Mouse (Mus musculus) embryo, embryonic 9.5 days (tissue): ENCODE measurements around the gene Zdhhc3.

Experiments used
- DNase-seq: peaks from one replicate; pipeline ENCODE4 v3.0.0-alpha.2; 2017; ENCODE audit errors: extremely low spot score

The Zdhhc3 gene

DNA sequence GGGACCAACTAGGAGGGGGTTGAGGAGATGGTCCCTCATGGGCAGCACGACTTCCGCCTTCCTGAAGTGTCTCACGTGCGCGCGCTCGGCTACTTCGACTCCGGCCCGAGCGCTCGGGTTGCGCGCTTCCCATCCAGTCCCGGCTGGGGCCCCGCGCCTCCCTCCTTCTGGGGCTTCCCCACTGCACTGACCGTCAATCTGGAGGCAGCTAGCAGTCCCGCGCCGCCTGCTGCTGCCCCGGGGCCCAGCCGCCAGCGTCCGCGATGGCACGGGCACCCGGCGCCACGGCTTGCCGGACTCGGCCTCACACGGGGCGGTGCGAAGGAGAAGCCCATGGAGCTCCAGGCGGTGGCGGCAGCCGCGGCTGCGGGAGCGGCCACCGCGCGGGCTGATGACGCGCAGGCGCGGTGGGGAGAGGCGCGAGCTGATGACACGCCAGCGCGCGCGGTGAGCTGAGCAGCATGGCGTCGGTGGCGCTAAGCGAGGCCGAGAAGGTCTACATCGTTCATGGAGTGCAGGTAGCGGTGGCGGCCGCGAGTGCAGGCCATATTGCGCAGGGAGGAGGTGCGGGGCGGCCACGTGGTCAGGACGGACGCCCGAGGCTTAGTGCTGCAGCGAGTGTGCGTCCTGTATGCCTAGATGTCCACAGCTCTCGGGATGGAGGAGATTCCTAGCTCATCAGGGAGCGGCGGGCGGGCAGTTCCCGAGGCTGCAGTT lies at the start of gene Zdhhc3, which contains the start of gene Exosc7:
Gene Zdhhc3 (minus strand): TSS at position 401 of the 717 bp plus-strand sequence.
Gene Exosc7 (plus strand): TSS at position 411 of the 717 bp plus-strand sequence.
- peak; percentile 90 for DNase-seq

DNA sequence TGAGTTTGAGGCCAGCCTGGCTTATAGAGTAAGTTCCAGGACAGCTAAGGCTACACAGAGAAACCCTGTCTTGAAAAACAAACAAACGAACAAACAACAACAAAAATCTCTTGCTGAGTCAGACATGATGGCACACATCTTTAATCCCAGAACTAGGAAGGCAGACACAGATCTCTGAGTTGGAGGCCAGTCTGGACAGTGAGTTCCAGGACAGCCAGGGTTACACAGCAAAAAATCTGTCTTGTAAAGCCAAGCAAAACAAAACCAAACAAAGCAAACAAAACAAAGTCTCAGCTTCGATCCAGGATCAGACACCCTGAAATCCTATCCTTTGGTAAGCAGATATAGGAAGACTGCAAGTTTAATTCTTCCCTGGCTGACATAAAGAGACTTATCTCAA lies 48.8 kb upstream of the Zdhhc3 start:
- DNase-seq = no peak

- DNase-seq = peak; percentile 47
Measured at GRCm38 (mm10) chr9:123159330-123159729, 46.3 kb upstream of the Zdhhc3 start.

DNA sequence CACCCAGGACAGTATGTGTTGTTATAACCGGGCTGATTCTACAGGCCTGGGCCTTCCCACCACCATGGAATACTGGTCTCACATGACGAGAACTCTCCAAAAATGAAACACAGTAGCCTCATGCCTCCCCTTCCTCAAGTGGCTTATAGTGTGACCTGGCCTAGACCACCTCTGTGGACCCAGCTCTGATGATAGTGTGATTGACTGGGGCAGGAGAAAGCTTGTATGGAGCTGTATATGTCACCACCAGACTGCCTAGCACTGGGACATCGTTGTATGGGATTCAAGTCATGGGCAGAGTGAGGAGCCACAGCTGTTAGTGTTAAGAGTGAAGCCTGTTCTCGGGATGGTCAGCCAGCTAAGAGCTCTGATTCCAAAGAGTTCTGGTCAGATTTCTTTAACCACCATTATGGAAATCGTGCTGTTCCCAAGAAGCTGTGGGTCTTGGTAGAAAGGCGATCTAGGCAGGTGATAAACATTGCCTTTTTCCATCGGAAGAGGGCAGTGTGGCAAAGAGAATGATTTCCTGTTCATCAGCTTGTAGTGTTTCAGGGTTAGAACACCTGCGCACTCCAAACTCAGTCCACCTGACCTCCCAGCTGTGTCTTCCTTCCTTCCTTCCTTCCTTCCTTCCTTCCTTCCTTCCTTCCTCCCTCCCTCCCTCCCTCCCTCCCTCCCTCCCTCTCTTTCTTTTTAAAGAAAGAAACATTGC lies 45.3 kb upstream of the Zdhhc3 start:
- peak; percentile 28 for DNase-seq

DNA sequence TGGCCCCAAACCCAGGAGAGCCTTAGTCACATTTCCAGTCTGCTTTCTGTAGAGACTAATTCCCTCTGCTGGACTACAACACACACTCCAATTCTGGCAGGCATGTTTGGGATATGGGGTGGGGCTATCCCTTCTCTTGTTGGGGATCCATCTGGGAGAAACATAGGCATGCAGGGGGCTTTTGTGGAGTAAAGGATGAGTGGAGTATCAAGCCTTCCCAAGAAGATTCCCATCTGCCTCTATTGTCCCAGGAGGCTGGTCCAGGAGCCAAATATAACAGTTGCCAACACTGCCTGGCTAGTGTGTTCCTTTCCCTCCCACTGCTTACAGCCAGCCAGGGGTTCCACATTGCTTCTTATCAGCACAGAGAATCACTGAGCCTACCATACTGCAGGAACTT lies 44.7 kb upstream of the Zdhhc3 start:
- no peak for DNase-seq

- peak; percentile 40 for DNase-seq
Measured at GRCm38 (mm10) chr9:123156910-123157361, 43.9 kb upstream of the Zdhhc3 start.

DNA sequence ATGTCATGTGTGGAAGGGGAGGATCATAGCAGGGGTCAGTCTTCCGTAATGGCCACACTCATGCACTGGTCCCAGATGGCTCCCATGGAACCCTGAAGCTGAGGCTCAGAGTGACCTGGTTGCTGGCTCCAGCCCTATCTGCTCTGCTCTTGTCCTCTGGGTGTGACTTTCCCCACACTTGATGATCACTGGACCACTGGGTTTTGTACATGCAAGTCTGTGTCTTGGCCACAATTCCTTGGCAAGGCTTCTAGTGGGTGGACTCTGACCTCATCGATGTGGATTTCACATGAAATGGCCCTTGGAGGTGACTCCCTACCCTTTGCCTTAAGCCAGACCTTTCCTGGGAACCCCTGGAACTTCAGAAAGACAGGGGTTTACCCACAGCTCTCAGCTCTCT lies 40.1 kb upstream of the Zdhhc3 start:
- DNase-seq = no peak

DNA sequence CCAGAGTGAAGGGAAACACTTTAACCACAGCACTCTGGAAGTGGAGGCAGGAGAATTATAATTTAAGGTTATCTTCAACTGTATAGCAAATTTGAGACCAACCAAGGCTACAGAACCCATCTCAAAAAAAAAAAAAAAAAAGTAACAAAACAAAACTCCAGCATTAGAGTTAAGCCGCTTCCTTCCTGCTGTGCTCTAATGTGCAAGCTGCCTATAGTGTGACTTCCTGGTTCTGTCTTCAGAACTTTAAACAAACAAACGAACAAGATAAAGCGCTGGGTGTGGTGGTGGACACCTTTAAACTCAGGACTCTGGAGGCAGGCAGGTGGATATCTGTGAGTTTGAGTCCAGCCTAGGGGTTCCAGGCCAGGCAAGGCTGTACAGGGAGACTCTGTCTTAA lies 39.0 kb upstream of the Zdhhc3 start:
- no peak for DNase-seq

- no peak for DNase-seq
Measured at GRCm38 (mm10) chr9:123151561-123151960, 38.6 kb upstream of the Zdhhc3 start.

DNA sequence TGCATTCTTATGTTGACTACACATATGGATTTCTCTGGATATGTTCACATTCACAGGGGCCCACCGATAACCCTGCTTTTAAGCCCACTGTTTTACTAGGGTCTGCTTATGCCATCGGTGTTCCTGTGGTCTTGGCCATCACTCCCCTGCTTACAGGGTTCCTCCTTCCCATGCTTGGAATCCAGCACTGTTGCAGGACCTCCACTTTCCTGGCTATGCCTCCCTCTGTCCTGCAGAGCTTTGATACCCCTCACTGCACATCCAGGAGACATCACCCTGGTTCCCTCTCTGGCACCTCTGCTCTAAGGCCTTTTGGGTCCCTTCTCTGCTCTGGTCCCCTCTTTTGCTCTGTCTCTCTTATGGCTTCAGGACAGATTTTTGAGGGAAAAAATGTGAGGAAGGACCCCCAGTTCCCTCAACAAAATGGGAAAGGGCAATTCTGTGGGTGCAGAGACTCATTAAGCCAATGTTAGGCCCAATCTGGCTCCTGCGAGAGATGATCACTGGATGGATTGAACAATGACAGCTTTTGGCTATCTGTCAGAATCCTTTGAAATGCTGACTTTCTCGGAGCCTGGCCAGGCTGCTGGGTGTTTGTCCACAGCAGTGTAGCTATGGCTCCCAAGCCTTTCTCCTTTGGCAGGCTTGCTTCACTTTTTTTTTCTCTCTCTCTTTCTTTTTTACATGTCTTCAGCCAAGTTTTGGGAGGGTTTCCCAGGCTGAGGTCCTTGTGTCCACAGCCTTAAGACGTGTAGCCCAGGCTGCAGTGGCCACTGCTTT lies 37.4 kb upstream of the Zdhhc3 start, which contains the start of gene Clec3b:
Gene Clec3b (plus strand): TSS at position 706 of the 780 bp plus-strand sequence.
- no peak for DNase-seq

DNA sequence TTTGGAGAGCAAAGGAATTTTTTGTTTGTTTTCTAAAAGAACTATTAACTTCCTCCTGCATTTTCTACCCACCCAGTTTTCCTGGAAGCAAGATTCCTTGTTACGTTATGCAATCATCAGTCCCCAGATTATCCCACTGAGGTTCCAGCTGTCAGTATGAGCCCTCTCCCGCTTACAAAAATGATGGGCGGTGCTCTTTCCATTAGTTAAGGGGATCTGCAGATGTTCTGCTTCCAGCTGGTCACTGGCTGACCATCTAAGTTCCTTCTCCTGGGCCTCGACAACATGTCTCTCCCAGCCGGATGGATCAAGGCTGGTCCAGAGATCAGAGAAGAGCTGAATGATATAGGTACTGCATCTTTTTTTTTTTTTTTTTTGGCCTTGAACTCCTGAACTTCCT lies 35.4 kb upstream of the Zdhhc3 start:
- no peak for DNase-seq

- no peak for DNase-seq
Measured at GRCm38 (mm10) chr9:123139887-123140614, 27.0 kb upstream of the Zdhhc3 start.

DNA sequence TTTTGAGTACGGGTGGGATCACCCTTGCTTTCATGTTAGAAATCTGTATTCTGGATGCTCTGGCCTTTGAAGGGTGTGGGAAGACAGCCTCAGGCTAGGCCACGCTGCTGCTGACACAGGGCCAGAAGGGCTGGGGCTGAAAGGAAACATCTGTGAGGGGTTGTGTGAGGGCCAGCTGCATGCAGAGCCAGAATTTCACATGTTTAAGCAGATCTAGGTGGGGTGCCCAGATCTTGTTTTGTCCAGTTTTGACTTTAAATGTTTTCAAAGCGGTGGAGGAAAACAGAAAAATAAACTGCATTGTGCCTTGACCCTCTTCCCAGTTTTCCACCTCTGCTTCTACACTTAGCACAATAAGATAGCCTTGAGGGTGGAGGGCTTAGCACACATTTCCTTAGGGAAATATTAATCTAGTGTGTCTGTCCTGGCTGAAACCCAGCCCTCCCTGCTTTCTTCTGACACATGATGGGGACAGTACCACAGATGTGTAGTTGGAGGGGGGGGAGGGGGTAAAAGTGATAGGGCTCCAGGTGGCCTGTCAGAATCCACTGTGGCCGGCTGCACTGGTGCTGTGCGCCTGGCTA lies 26.0 kb upstream of the Zdhhc3 start:
- no peak for DNase-seq

DNA sequence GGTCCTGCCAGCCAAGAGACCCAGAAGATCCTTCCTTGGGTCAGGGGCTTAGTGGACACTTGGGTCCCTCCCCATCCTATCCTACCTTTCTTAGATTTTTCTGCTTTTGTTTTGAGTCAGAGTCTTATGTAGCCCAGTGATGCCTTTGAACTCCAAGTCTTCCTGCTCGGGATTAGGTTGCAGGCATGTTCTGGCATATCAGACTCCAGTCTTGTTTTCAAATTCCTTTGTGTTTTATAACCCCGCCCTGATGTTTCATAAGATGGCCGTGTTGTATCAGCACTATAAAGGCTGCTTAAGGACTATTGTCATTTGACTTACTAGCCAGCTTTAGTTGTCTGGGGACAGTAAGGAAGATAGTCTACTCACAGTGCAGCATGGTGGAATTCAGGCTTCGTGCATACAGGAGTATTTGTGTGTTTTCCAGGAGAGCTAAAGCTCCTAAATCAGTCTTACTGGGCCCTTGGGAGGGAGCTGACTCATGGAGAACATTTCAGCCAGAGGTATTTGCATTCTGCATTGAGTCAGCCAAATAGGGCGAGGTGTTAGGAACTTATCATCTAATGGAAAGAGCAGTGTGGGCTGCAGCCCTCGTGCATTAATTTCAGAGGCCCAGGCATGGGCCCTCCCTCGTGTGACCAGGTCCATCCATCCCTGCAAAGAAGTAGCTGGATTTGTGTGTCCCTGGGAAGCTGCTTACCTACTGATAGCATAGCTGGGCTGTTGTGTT lies 24.1 kb upstream of the Zdhhc3 start:
- DNase-seq = no peak

GRCm38 (mm10) chr9:123132994-123133393 lies 20.0 kb upstream of the Zdhhc3 start:
- DNase-seq = no peak

- DNase-seq = no peak
Measured at GRCm38 (mm10) chr9:123127663-123128062, 14.7 kb upstream of the Zdhhc3 start.

GRCm38 (mm10) chr9:123124413-123124981 lies 11.5 kb upstream of the Zdhhc3 start:
- DNase-seq = no peak

DNA sequence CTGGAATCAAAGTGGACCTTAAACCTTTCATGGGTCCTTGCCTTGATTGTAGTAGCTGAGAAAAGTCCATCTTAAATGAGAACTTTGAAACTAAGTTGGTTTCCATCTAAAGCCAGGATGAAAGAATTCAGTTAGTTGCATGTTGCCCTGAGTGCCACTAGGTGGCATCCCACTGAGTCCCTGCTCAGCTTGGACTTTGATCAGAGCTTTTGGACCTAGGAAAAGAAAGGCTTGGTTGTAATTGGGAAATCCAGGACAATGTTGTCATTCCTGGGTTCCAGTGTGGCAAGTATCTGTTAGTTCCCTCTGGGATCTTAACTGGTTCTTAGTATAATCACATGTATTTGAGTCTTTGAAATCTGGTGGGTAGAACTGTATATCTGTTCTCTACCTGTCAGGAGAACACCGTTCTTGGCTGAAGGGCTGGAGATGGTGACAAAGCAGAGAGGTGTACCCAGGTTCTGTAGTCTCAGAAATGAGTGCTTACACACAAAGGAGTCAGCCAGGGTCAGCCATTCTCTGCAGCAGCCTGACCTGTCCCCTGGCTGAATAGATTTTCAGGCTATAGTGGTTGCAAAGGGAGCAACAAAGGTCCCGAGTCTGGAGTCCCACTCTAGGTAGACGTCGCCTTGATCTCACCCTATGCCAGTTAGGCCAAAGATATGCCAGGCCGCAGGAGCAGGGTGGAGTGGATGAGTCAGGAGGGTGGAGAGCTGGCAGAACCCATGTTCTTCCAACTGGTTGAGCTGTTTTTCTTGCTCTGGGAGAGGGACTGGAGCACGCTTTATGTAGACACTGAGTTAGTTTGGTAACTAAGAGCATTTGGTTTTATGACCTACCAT lies 10.8 kb upstream of the Zdhhc3 start:
- DNase-seq = no peak

GRCm38 (mm10) chr9:123123017-123123416 lies 10.0 kb upstream of the Zdhhc3 start:
- no peak for DNase-seq
